Mouse (Mus musculus) induced T-regulatory cell, adult 2 months (primary cell): ENCODE measurements around the gene Stk16.

ENCODE experiments used
- DNase-seq: peaks from one replicate; pipeline ENCODE4 v3.0.0-alpha.2; 2012; ENCODE audit warnings: low read depth

The Stk16 gene

GRCm38 (mm10) chr1:75210136-75211087 lies at the start of gene Stk16, which contains the start of gene Glb1l:
TSS of gene Stk16 (plus strand) at chr1:75210838.
TSS of gene Glb1l (minus strand) at chr1:75210813.
- peak; percentile 98 for DNase-seq

- DNase-seq = no peak
Observed at GRCm38 (mm10) chr1:75168093-75168471, 42.6 kb upstream of the Stk16 start.

GRCm38 (mm10) chr1:75168472-75169464 lies 41.9 kb upstream of the Stk16 start, which contains the start of gene Zfand2b:
TSS of gene Zfand2b (plus strand) at chr1:75168646.
- peak; percentile 98 for DNase-seq

- DNase-seq = peak; percentile 49
Observed at GRCm38 (mm10) chr1:75179334-75180104, 31.1 kb upstream of the Stk16 start.

- DNase-seq = peak; percentile 89
Observed at GRCm38 (mm10) chr1:75180105-75180590, 30.5 kb upstream of the Stk16 start, which contains the start of gene Abcb6. TSS of gene Abcb6 (minus strand) at chr1:75180392.

- no peak for DNase-seq
Observed at GRCm38 (mm10) chr1:75180741-75181140, 29.9 kb upstream of the Stk16 start.

- DNase-seq = no peak
Observed at GRCm38 (mm10) chr1:75181377-75181870, 29.2 kb upstream of the Stk16 start.

- peak; percentile 19 for DNase-seq
Observed at GRCm38 (mm10) chr1:75182160-75182559, 28.5 kb upstream of the Stk16 start.

- no peak for DNase-seq
Observed at GRCm38 (mm10) chr1:75185495-75185894, 25.1 kb upstream of the Stk16 start.

GRCm38 (mm10) chr1:75187126-75187525 lies 23.5 kb upstream of the Stk16 start:
- DNase-seq = no peak

- no peak for DNase-seq
Observed at GRCm38 (mm10) chr1:75187914-75188483, 22.6 kb upstream of the Stk16 start.

GRCm38 (mm10) chr1:75190577-75190976 lies 20.1 kb upstream of the Stk16 start:
- DNase-seq = no peak

- no peak for DNase-seq
Observed at GRCm38 (mm10) chr1:75191258-75191621, 19.4 kb upstream of the Stk16 start.

GRCm38 (mm10) chr1:75191622-75192402 lies 18.8 kb upstream of the Stk16 start, which contains the start of the genes Ankzf1 and Atg9a:
TSS of gene Ankzf1 (plus strand) at chr1:75192151.
TSS of gene Atg9a (minus strand) at chr1:75192196.
- peak; percentile 98 for DNase-seq

GRCm38 (mm10) chr1:75192452-75192851 lies 18.2 kb upstream of the Stk16 start:
- peak; percentile 75 for DNase-seq

GRCm38 (mm10) chr1:75201236-75201635 lies 9.4 kb upstream of the Stk16 start:
- DNase-seq = no peak

- DNase-seq = peak; percentile 54
Observed at GRCm38 (mm10) chr1:75208967-75209678, 1.5 kb upstream of the Stk16 start.

- DNase-seq = no peak
Observed at GRCm38 (mm10) chr1:75211141-75211708, 587 bp downstream of the Stk16 start.

- DNase-seq = no peak
Observed at GRCm38 (mm10) chr1:75212542-75212941, 1.9 kb downstream of the Stk16 start.
